Mouse (Mus musculus): ENCODE results near the gene Gtpbp8.

Gene Gtpbp8

DNA sequence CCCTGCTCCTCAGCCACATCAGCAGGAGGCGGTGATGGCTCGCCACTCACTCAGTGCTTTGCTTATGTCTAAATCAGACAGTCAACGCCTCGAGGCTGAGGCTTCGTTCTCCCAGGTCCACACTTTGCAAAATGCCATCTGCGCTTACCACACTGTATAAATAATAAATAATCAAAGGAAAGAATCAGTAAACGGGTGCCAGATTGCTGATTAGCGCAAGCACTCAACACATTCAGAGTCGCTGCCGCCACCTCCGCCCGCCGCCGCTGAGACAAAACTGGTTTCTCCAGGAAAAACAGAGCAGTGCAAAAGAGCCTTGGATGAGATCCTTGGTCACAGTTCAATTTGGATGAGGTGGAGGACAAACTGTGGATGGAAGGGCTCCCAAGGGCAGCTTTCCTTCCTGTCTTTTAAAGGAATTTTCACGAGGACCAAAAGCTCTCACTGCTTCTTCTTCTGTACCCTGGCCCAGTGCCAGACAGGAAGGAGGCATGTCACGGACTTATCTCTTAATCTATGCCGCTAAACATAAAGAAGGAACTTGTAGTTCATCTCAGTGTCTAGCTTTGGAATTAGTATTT lies 54.5 kb downstream of the Gtpbp8 start:
- DNase-seq (ENCODE audit: extremely low read depth, insufficient read length, low spot score): no peak

DNA sequence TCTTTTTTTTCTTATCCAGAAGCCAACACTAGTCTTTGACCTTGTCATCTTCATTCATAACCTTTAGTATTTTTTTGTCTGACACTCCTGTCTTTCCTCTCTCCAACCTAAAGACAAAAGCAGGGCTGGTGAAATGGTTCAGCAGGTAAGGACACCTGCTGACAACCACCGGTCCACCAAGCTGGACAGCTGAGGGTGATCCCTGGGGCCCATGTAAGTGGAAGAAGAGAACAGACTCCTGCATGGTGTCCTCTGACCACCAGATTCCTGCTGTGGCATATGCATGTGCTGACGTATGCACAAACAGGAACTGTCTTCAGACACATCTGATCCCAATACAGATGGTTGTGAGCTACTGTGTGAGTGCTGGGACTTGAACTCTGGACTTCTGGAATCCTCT lies 55.1 kb downstream of the Gtpbp8 start:
- no peak for DNase-seq (ENCODE audit: extremely low read depth, insufficient read length, low spot score)

DNA sequence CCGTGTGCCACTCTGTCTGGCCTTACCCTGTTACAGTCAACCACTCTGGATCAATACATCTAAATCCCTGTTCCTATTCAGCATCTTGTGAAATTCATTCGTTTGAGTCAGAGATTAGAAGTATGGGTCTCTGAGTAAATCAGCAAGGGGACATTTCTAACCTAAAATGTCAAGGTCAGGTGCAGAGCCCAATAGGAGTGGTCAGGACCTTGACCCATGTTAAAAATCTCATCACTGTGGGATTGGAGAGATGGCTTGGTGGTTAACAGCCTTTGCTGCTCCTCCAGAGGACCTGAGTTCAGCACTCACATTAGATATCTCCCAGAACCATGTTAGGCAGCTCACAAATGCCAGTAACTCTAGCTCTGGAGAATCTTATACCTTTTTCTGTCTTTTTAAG lies 55.7 kb downstream of the Gtpbp8 start:
- no peak for DNase-seq (ENCODE audit: extremely low read depth, insufficient read length, low spot score)

DNA sequence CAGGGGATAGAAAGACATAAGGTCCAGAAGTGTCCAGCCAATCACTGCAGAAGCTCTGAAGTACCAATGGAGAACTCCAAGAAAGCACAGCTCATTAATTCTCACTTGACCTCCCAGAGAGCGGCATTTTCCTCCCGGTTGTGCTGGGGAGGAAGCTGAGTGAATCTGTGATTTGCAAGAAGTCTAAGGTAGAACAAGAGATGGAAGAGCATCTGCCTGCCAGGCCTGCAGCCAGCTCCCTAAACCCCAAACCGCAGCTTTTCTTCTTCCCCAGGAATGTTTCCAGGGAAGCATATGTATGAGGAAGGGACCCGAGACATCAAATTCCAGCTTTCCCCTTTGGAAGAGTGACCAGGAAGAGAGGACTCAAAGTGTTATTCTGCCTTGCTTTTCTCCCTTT lies 57.7 kb downstream of the Gtpbp8 start:
- DNase-seq (ENCODE audit: extremely low read depth, insufficient read length, low spot score): peak; percentile 16

DNA sequence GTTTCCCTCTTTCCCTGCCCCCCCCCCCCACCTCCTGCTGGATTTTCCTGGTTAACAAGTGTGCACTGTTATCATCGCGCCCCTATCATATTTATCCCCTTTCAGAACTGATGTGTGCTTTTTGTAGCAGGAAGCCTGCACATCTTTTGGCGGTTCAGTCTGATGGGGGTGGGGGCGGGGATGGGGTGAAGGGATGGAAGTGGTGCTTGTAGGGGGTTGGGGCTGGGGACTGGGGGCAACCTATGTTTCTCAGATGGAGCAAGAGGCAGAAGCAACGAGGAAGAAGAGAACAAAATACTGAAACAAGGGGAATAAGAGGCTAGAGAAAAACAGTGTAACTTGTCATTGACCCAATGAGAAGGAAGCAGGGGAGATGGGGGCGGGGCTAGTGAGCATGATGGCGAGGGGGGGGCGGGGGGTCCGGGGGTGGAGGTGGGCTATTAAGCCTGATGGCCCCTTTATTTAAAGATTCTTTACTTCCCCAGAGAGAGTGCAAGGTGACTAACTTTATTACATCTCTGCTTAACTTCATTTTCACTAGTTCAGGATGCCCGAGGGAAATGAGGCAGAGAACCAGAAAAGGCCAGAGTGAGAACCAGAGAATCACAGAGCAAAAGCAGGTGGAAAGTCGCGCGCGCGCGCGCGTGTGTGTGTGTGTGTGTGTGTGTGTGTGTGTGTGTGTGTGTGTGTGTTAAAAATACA lies 58.3 kb downstream of the Gtpbp8 start:
- DNase-seq (ENCODE audit: extremely low read depth, insufficient read length, low spot score): no peak

DNA sequence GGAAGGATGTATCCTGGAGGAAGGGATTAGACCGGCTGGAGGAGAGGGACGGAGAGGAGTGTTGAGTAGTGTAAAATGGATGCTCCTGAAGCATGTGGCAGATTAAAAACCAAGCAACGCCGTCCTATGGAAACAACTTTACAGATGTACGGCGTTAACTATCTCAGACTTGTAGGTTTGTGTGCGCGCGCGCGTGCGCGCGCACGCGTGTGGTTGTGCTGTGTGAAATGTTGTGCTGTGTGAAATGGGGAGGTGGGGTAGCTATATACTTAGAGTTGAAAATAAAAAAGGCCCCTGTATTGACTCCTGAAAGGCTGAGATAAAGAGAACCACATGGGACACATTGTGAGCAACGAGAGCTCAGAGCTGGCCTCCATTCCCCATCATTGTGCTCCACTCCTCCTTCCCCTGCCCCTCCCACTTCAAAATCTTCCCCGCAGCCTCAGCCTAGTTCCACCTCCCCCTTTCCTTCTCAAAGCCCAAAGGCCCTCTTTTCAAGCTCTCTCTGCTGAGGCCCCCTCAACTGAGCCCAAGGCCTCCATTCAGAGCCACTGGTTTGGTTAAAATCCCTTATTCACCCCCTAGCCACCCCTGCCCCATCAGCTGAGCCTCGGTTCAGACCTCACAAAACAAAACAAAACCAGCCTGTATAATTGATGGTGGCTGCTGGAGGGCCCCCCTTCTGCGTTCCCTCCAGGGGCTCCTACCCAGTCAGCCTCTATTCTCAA lies 59.0 kb downstream of the Gtpbp8 start:
- DNase-seq (ENCODE audit: extremely low read depth, insufficient read length, low spot score): no peak

Data from 3134 (cell line).